Mouse (Mus musculus): ENCODE results near the gene 4933425L06Rik. TPM values are rescaled to one million over a fixed set of nuclear protein-coding genes. Genes with fewer than 3 reads are reported as not detected.

The 4933425L06Rik gene
- polyA plus RNA-seq, 1 experiment from 2014 or later = not detected

DNA sequence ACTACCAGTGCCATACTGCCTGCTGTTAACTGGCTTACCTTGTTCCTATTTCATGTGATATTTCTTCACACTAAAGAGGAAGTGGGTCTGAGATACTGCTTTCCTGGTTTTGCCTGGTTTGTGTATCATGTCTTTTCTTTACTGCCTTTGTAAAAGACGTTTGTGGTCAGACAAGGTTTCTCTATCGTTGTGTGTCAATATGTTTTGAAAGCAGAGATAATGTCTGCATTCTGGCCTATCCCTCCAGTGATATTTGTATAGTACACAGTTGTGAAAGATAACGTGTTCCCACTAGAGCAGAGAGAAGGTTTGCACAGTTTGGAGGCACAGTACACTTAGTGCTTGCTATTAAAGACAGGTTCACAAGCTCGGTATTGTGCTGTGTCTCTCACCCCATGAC is 58.0 kb downstream of the 4933425L06Rik start:
- no peak for ATAC-seq (ENCODE audit: low FRiP score)
- Histone ChIP-seq H3K27me3 (replicated peaks) (no peaks in the 10 kb centered on the region), H3K4me3 (replicated peaks) (no peak overlapping the region), H3K9ac (replicated peaks) (no peak overlapping the region), H3K27ac (replicated peaks) (no peak overlapping the region), H3K9me3 (replicated peaks) (no peaks in the 10 kb centered on the region), H3K4me1 (no peaks in the 10 kb centered on the region), H3K36me3 (no peaks in the 10 kb centered on the region), H3K4me2 (no peak overlapping the region)
- 74% methylated on average over 4 of the region's 4 CpGs for WGBS

DNA sequence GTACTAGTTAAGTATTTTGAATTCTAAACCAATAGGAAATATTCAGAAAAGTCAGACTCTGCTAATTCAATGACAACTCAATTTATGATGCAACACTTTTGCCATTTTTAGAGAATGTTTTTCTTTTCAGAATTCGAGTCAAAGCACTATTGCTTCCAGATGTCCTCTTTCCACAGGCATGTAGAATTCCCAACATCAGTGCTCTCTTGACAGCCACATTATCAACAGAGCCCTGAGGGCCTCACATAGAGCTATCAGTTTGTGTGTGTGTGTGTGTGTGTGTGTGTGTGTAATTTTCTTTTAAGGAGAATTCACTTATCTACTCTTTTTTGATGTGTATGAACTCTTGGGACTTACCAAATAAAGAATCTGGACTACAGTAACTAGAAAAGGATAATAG is 64.9 kb downstream of the 4933425L06Rik start:
- no peak overlapping the region for H3K27ac ChIP-seq (replicated peaks)
- ATAC-seq (ENCODE audit: low FRiP score) = no peak
- no peaks in the 10 kb centered on the region for H3K4me1 ChIP-seq
- H3K9me3 ChIP-seq (replicated peaks) = no peaks in the 10 kb centered on the region
- H3K27me3 ChIP-seq (replicated peaks) = no peaks in the 10 kb centered on the region
- no peak overlapping the region for H3K4me3 ChIP-seq (replicated peaks)
- no peak overlapping the region for H3K9ac ChIP-seq (replicated peaks)
- H3K36me3 ChIP-seq = no peaks in the 10 kb centered on the region
- no peak overlapping the region for H3K4me2 ChIP-seq
- 59% methylated on average over 1 of the region's 1 CpGs for WGBS

DNA sequence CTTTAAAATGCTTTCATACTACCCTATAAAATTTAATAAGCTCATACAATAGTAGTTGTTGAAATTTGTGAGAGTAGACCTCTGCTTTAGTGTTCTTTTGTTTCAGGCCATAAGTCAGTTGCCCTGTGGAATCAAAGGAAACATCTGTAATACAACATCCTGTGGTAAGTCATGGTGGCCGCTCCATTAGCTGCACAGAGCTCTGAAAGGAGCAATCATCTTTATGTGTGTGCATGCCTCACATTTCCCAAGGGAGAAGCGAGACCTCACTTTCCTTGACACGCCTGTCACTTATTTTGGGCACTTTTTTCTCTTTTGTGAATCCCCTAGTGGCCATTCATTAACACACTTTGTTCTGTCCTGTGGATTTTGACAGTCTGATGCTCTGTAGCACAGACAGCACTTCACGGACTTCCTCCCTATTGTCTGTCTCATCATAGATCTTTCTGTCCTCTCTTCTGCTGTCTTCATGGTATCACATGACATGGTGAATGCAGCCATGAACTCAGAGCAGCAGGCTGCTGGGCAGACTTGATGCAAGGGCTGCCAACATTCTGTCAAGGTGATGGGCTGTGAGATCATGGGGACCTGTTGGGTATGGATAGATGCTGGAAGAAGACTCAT is 66.0 kb downstream of the 4933425L06Rik start:
- no peak for ATAC-seq (ENCODE audit: low FRiP score)
- no peaks in the 10 kb centered on the region for H3K27me3 ChIP-seq (replicated peaks)
- no peaks in the 10 kb centered on the region for H3K36me3 ChIP-seq
- H3K27ac ChIP-seq (replicated peaks) = no peak overlapping the region
- WGBS = 53% methylated on average over 4 of the region's 4 CpGs
- no peak overlapping the region for H3K9ac ChIP-seq (replicated peaks)
- no peaks in the 10 kb centered on the region for H3K4me1 ChIP-seq
- no peak overlapping the region for H3K4me3 ChIP-seq (replicated peaks)
- H3K9me3 ChIP-seq (replicated peaks) = no peaks in the 10 kb centered on the region
- no peak overlapping the region for H3K4me2 ChIP-seq

DNA sequence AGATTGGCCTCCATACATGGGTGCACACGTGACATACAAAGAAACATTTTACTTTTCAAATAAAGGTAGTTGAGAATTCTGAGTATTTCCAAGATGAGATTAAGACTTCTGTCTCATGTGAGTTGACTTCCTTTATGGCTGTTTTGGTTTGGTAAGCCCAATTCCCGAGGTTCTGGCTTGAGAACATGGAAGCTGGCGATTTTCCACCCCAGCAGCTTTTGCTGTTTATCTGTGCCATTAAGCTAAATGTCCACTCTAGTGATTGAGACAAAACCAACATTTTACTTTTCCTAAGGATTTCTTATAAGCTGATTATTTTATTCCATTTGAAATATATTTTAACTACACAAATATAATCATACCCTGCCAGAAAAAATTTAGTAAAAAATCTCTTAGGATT is 68.1 kb downstream of the 4933425L06Rik start:
- no peak overlapping the region for H3K27ac ChIP-seq (replicated peaks)
- 83% methylated on average over 3 of the region's 3 CpGs for WGBS

DNA sequence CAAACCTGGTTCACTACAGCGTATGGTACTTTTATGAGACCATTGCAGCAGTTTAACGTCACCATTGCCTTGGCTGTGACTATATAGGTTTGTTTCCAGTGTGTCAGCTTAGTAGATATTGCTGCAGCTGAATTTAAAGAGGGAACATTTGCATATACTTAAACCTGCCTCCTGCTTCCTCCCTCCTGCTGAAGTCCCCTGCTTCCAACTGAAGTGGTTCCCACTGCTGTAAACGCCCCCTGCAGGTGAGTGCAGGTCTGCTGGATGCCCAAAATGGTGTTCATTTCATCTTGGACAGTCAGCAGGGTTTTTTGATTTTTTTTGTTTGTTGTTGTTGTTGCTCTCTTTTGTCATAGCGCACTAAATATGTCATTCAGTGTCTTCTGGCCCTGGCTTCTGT is 72.0 kb downstream of the 4933425L06Rik start:
- 43% methylated on average over 4 of the region's 4 CpGs for WGBS
- ATAC-seq (ENCODE audit: low FRiP score) = peak; percentile 21; the same call in 1 of the 2 replicates
- peak overlapping the region; percentile 15; the same call in 1 of the 2 replicates for H3K27ac ChIP-seq (replicated peaks)

More for the DNA sequence above, 68.1 kb downstream of the 4933425L06Rik start:
- Histone ChIP-seq H3K9me3 (replicated peaks) (no peaks in the 10 kb centered on the region), H3K36me3 (no peaks in the 10 kb centered on the region), H3K9ac (replicated peaks) (no peak overlapping the region), H3K27me3 (replicated peaks) (no peaks in the 10 kb centered on the region), H3K4me1 (no peaks in the 10 kb centered on the region), H3K4me2 (no peak overlapping the region), H3K4me3 (replicated peaks) (no peak overlapping the region)
- no peak for ATAC-seq (ENCODE audit: low FRiP score)

DNA sequence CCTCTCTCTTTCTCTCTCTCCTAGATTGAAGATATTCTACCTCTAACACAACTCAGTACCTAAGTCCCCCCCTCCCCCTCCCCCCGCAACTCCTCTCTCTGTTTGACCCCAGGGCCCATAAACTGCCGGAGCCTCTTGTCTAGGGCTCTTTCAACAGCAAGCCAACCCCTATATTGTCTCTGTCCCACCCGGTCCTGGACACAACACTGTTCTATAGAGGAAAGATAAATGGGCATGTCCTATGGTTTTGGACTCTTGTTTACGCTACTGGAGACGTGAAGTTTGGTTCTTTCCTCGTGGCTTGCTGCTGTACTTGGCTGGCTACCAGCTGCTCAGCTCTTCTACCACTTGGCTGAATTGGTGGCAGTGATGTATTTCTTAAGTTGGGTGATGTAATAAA is 83.5 kb downstream of the 4933425L06Rik start:
- no peak for ATAC-seq (ENCODE audit: low FRiP score)
- Histone ChIP-seq H3K27ac (replicated peaks) (no peak overlapping the region), H3K27me3 (replicated peaks) (no peaks in the 10 kb centered on the region), H3K4me1 (no peaks in the 10 kb centered on the region), H3K4me2 (no peak overlapping the region), H3K36me3 (peaks cover 6% of the 10 kb centered on the region), H3K9ac (replicated peaks) (no peak overlapping the region), H3K4me3 (replicated peaks) (no peak overlapping the region), H3K9me3 (replicated peaks) (no peaks in the 10 kb centered on the region)
- 46% methylated on average over 6 of the region's 6 CpGs for WGBS

More for the DNA sequence above, 72.0 kb downstream of the 4933425L06Rik start:
- Histone ChIP-seq H3K27me3 (replicated peaks) (no peaks in the 10 kb centered on the region), H3K4me3 (replicated peaks) (no peak overlapping the region), H3K9me3 (replicated peaks) (no peaks in the 10 kb centered on the region), H3K9ac (replicated peaks) (no peak overlapping the region), H3K4me1 (no peaks in the 10 kb centered on the region), H3K36me3 (no peaks in the 10 kb centered on the region), H3K4me2 (no peak overlapping the region)

Other genes starting within 250 kb of the 4933425L06Rik start
- gene Shisal2b, start 218.2 kb upstream of the 4933425L06Rik start, polyA plus RNA-seq (2015; fragmentation: Nextera tagmentation; extraction: Ambion mirVana) = 1.8 and 3.4 TPM in 2 replicates
- gene Rgs7bp, start 27.2 kb upstream of the 4933425L06Rik start, polyA plus RNA-seq (2015; fragmentation: Nextera tagmentation; extraction: Ambion mirVana) = 12.0 and 12.7 TPM in 2 replicates
- 26.2 and 30.1 TPM in 2 replicates for gene Rnf180, start 212.7 kb downstream of the 4933425L06Rik start, polyA plus RNA-seq (2015; fragmentation: Nextera tagmentation; extraction: Ambion mirVana)

All from neural tube, embryonic 15.5 days (tissue).